Mouse (Mus musculus) megakaryocyte, embryonic 14.5 days (primary cell): ENCODE results near the gene Olfr666.

Experiments used
- FLI1 ChIP-seq: IDR thresholded peaks from 2 replicates; pipeline ENCODE4 v1.6.1; 2012; ENCODE audit warnings: low read length, inconsistent platforms, mixed read lengths
- GATA1 ChIP-seq: IDR thresholded peaks from 3 replicates; pipeline ENCODE4 v1.6.1; 2012; ENCODE audit warnings: mixed read lengths, low read length, inconsistent platforms, borderline replicate concordance

GRCm38 (mm10) chr7:104843731-104844287 is 51.9 kb downstream of the Olfr666 start:
- TF ChIP-seq GATA1: no peak
- no peak for TF ChIP-seq FLI1
